Mouse (Mus musculus): Measurements from ENCODE around the gene 4930583I09Rik.

4930583I09Rik gene

DNA sequence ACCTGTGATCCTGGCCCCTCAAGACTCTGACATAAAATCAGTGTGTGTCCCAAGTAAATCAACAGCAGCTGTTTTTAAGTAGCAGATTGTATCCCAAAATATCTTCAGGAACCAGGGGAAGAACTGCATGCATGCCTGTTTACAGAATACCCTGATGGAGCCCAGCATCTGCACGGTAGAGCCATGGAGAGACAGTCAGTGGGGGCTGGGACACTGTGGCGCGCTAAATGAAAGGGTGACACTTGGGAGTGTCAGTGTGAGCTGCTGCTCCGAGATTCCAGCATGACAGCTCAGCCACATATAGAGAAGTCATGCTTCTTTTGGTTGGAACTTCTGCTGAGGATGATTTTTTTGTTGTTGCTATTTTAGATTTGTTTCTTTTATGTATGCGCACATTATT, 43.2 kb downstream of the 4930583I09Rik start:
- DNase-seq: no peak

DNA sequence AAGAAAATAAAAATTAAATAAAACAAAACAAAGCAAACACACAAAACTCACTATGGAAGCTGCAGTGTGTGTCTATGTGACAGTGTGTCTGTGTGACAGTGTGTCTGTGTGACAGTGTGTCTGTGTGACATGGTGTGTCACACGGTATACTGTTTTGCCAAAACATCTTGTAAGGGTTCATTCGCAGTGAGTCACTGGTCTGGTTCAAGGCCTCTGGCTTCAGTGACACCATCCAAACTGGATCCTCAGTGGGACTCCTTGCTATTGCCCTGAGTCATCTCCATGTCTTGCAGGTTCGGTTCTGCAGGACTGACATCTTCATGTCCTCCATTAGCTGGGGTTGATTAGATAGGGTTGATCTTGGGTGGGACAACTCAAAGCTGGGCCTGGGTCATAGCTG, 43.8 kb downstream of the 4930583I09Rik start:
- DNase-seq: no peak

DNA sequence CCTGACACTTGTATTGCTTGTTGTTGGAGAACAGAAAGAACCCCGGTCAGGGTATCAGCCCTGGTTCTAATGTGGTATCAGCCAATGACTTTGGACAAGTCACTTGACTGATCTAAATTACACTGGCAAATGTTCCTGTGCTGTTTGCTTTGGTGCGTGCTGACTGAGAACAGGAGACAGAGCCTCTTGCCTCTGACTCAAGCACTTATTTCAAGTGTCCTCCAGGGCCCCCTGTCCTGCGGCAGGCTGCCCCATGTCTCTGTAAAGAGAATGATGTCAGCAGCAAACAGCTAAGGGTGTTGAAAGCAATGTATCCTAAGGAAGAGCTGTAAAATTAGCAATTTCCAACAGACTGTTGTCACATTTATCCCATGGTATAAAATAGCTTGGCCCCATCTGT, 46.7 kb downstream of the 4930583I09Rik start:
- no peak for DNase-seq

DNA sequence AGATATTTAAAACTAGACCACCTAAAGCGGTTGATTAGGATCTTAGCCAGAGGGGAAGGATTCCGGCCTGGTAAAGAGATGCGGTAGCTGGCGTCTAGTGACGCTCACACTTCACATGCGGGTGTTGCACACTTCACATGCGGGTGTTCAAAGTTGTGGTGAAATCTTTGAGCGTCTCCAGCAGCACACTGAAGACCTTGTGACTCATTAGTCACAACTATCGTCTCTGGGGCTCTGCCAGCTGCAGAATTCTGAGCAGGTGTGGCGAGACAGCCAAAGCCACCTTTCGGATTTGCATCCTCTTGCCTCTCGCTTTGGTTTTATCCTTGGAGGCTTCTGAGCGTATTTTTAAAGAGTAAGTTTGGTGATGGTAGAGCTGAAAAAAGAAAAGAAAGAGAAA, 47.6 kb downstream of the 4930583I09Rik start:
- DNase-seq: no peak

DNA sequence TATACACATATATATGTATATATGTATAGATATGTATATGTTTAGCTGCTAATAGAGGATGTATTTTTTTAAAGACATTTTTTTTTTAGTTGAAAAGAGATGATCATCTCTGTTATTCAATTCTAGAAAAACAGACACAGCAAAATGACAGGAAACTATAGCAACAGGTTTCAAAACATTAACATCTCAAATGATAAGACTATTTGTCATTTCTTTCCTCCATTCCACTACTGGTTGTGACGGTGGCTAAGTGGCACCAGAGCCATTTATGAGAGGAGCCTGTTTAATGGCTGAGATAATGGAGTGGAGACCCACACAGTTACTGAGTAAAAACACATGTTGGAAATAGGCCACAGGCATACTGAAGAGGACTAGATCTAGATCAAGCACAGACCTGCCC, 49.9 kb downstream of the 4930583I09Rik start:
- DNase-seq: no peak
